Mouse (Mus musculus): ENCODE data around the gene Arid1a.
A peak's percentile ranks its signal among the peaks of the same experiment; 100 is the strongest.

- TF ChIP-seq POLR2A (IDR thresholded peaks at IDR 0.05; ENCODE audit: low read depth, low read length) (no peak), CTCF (conservative IDR thresholded peaks at IDR 0.05; ENCODE audit: insufficient read depth, insufficient read length, low read depth, low read length) (peak; percentile 95)
Measured at GRCm38 (mm10) chr4:133649989-133650699, 106.4 kb downstream of the Arid1a start, which contains the start of gene Zdhhc18.
